Mouse (Mus musculus): ENCODE results near the gene Slc38a3. TPM values are rescaled to one million over a fixed set of nuclear protein-coding genes. Genes with fewer than 3 reads are reported as not detected.

Slc38a3 gene
- polyA plus RNA-seq, 1 experiment = 0.10 TPM

DNA sequence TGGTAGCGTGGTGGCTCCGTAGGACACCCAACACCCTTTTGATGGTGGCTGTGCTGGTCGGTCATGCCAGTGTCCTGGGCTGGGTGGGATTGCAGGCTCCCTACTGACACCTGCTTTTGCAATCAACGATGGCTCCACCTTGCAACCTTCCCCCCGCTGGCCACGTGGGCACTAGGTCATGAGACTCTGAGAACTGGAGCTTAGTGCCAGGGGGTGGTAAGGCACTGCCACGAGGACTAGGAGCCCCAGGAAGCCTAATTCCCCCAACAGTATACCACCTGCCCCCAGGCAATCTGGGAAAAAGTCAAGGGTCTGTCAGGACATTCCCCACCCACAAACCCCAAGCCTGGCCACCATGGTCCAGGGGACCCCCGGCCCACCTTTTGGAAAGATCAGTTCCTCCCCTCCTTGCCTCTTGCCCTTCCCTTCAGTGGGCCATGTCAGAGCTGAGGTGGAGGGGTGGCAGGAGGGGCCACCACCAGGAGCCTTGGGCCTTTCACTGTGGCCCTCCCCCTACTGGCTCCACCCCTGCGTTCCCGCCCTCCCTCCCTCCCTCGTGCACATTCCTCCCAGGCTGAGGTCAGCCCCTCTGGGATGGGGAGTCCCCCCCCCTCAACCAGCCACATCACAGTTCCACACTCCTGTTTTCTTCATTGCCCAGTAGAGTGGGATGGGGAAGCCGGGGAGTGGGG is 60.4 kb downstream of the Slc38a3 start, which contains the start of gene Sema3b:
Gene Sema3b, minus strand, starts transcription at position 489 of the 692 bp plus-strand sequence.
- TF ChIP-seq CTCF (IDR thresholded peaks at IDR 0.05; ENCODE audit: control insufficient read depth, insufficient read depth, insufficient replicate concordance, low read depth, low read length) (no peak), POLR2A (IDR thresholded peaks at IDR 0.05; ENCODE audit: control insufficient read depth, low read depth, low read length) (no peak)
- Histone ChIP-seq H3K4me1 (ENCODE audit: control insufficient read depth, insufficient read depth, low read length) (peaks cover 11% of the 10 kb centered on the region), H3K4me3 (ENCODE audit: control insufficient read depth, low read depth, low read length) (no peak within 1 kb of the TSS), H3K27ac (ENCODE audit: control insufficient read depth, insufficient read depth, low read depth, low read length) (no peak within 1 kb of the TSS), H3K36me3 (ENCODE audit: control insufficient read depth, insufficient read depth, low read length) (no peaks in the 10 kb centered on the region), H3K27me3 (ENCODE audit: control insufficient read depth, insufficient read depth, low read length) (no peaks in the 10 kb centered on the region)

DNA sequence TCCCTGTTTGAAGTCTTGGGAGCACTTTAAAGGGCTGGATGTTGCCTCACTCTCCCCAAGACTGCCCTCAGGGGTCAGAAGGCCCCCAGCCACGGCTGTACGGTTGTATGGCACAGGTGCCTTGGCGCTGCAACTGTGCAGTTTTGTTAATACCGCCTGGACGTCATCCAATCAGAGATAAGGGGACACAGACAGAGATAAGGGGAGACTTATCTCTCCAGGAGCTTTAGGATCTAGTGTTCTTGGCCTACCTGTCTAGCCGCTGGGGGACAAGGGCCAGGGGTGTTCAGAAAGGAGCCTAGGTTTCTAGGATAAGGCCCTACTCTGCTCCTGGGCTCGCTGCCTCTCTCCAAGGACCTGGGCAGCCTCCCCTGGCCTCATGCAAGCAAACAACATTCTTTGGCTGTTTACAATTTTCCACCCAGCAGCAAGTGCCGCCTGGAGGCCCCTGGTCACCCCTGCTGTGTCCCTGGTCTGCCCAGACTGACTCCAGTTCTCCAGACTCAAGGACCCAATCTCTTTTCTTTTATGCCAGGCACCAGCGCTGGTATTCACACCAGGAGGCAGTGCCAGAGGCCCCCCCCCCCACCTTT is 61.6 kb downstream of the Slc38a3 start:
- Histone ChIP-seq H3K27ac (ENCODE audit: control insufficient read depth, insufficient read depth, low read depth, low read length) (no peak overlapping the region), H3K4me3 (ENCODE audit: control insufficient read depth, low read depth, low read length) (no peak overlapping the region), H3K4me1 (ENCODE audit: control insufficient read depth, insufficient read depth, low read length) (peaks cover 15% of the 10 kb centered on the region), H3K27me3 (ENCODE audit: control insufficient read depth, insufficient read depth, low read length) (no peaks in the 10 kb centered on the region), H3K36me3 (ENCODE audit: control insufficient read depth, insufficient read depth, low read length) (no peaks in the 10 kb centered on the region)
- no peak for TF ChIP-seq CTCF (IDR thresholded peaks at IDR 0.05; ENCODE audit: control insufficient read depth, insufficient read depth, insufficient replicate concordance, low read depth, low read length)
- TF ChIP-seq POLR2A (IDR thresholded peaks at IDR 0.05; ENCODE audit: control insufficient read depth, low read depth, low read length) = no peak

DNA sequence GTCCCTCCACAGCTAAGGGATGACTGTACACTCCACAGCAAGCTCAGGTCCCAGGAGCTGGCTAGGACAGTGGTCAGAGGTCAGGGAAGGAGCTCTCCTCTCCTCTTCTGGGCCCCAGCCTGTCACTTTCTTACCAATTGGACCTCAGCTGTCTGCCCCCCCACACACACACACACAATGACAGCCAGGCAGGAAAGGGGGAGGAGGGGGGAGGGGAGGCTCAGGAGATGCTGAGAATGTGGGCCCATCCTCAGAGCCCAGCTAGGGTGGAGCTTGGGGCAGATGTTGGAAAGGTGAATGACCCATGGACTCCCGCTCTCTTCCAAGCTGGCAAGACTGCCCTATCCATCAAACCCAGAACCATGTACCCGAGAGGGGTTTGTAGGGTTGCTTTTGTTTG is 62.3 kb downstream of the Slc38a3 start:
- Histone ChIP-seq H3K4me3 (ENCODE audit: control insufficient read depth, low read depth, low read length) (no peak overlapping the region), H3K36me3 (ENCODE audit: control insufficient read depth, insufficient read depth, low read length) (no peaks in the 10 kb centered on the region), H3K27me3 (ENCODE audit: control insufficient read depth, insufficient read depth, low read length) (no peaks in the 10 kb centered on the region), H3K27ac (ENCODE audit: control insufficient read depth, insufficient read depth, low read depth, low read length) (no peak overlapping the region), H3K4me1 (ENCODE audit: control insufficient read depth, insufficient read depth, low read length) (peaks cover 14% of the 10 kb centered on the region)
- no peak for TF ChIP-seq POLR2A (IDR thresholded peaks at IDR 0.05; ENCODE audit: control insufficient read depth, low read depth, low read length)
- TF ChIP-seq CTCF (IDR thresholded peaks at IDR 0.05; ENCODE audit: control insufficient read depth, insufficient read depth, insufficient replicate concordance, low read depth, low read length) = no peak

DNA sequence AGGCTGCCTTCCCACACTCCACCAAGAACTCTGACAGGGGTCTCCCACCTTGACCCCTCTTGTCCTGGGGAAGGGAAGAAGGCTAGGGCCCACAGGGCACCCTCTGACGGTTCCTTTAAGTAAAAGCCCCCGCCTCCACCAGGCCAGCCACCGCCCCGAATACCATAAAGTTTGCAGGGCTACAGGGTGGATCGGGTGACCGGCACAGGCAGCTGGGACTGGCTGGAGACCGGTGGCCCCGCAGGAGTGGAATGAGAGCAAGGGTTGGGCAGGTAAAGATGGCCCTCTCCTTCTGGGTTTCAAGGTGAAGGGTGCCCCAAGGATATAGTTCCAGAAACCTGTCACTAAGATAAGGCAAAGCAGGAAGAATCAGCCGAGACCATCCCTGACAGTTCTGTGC is 62.7 kb downstream of the Slc38a3 start:
- no peak overlapping the region; the same call in 1 of the 2 replicates for H3K4me3 ChIP-seq (ENCODE audit: control insufficient read depth, low read depth, low read length)
- peaks cover 9% of the 10 kb centered on the region for H3K4me1 ChIP-seq (ENCODE audit: control insufficient read depth, insufficient read depth, low read length)
- H3K27me3 ChIP-seq (ENCODE audit: control insufficient read depth, insufficient read depth, low read length) = no peaks in the 10 kb centered on the region
- H3K27ac ChIP-seq (ENCODE audit: control insufficient read depth, insufficient read depth, low read depth, low read length) = no peak overlapping the region
- TF ChIP-seq POLR2A (IDR thresholded peaks at IDR 0.05; ENCODE audit: control insufficient read depth, low read depth, low read length) (no peak), CTCF (IDR thresholded peaks at IDR 0.05; ENCODE audit: control insufficient read depth, insufficient read depth, insufficient replicate concordance, low read depth, low read length) (no peak)
- H3K36me3 ChIP-seq (ENCODE audit: control insufficient read depth, insufficient read depth, low read length) = no peaks in the 10 kb centered on the region

DNA sequence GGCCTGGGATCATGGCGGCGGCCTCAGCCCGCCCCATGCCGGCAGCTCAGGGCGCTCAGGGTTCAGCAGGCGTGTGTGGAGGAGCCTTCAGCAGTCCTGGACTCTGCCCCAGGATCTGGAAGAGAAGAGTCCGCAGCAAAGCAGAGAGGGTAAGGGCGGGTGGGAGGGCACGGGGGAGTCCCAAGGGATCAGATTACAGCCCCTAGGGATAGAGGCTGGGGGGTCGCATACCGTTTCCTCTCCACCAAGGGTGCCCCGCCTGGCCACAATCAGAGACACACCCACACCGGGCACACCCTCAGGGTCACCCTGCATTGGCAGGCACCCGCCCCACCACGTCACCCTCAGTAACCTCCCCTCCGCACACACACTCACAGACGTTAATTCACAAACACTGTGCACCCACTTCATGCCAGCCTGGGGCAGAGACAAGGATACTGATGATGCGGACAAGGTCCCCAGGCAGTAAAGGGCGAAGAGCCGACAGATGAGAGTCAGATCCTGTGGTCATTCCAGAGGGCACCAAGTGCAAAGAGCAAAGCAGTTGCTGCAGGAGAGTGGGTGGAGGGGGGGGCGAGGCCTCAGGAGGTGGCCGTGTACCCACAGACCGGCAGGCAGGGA is 64.2 kb downstream of the Slc38a3 start:
- Histone ChIP-seq H3K27ac (ENCODE audit: control insufficient read depth, insufficient read depth, low read depth, low read length) (no peak overlapping the region), H3K4me1 (ENCODE audit: control insufficient read depth, insufficient read depth, low read length) (peaks cover 7% of the 10 kb centered on the region)
- no peak for TF ChIP-seq CTCF (IDR thresholded peaks at IDR 0.05; ENCODE audit: control insufficient read depth, insufficient read depth, insufficient replicate concordance, low read depth, low read length)
- TF ChIP-seq POLR2A (IDR thresholded peaks at IDR 0.05; ENCODE audit: control insufficient read depth, low read depth, low read length) = no peak

DNA sequence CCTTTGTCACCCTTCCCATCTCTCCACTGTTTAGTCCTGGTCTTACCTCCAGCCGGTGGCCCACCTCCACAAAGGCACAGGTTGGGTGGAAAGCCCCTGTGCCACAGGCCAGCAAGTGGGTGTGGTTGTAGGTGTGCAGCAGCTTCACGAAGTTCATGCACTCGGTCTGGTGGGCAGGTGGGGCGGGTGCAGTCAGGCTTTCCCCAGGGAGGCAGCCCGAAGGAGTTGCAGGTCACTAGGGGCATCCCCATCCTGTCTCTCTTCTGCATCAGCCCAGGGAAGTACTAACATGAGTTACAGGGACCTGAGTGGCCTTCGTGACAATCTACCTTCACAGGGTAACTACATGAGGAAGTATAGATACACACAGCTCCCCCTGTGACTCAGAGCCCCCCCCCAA is 66.1 kb downstream of the Slc38a3 start:
- no peaks in the 10 kb centered on the region for H3K27me3 ChIP-seq (ENCODE audit: control insufficient read depth, insufficient read depth, low read length)
- peak overlapping the region; percentile 51 for H3K4me3 ChIP-seq (ENCODE audit: control insufficient read depth, low read depth, low read length)
- peaks cover 15% of the 10 kb centered on the region for H3K4me1 ChIP-seq (ENCODE audit: control insufficient read depth, insufficient read depth, low read length)
- H3K27ac ChIP-seq (ENCODE audit: control insufficient read depth, insufficient read depth, low read depth, low read length) = no peak overlapping the region
- no peak for TF ChIP-seq CTCF (IDR thresholded peaks at IDR 0.05; ENCODE audit: control insufficient read depth, insufficient read depth, insufficient replicate concordance, low read depth, low read length)
- TF ChIP-seq POLR2A (IDR thresholded peaks at IDR 0.05; ENCODE audit: control insufficient read depth, low read depth, low read length) = no peak
- H3K36me3 ChIP-seq (ENCODE audit: control insufficient read depth, insufficient read depth, low read length) = no peaks in the 10 kb centered on the region

More for the DNA sequence above, 64.2 kb downstream of the Slc38a3 start:
- peak overlapping the region; percentile 51 for H3K4me3 ChIP-seq (ENCODE audit: control insufficient read depth, low read depth, low read length)
- no peaks in the 10 kb centered on the region for H3K27me3 ChIP-seq (ENCODE audit: control insufficient read depth, insufficient read depth, low read length)
- H3K36me3 ChIP-seq (ENCODE audit: control insufficient read depth, insufficient read depth, low read length) = no peaks in the 10 kb centered on the region

DNA sequence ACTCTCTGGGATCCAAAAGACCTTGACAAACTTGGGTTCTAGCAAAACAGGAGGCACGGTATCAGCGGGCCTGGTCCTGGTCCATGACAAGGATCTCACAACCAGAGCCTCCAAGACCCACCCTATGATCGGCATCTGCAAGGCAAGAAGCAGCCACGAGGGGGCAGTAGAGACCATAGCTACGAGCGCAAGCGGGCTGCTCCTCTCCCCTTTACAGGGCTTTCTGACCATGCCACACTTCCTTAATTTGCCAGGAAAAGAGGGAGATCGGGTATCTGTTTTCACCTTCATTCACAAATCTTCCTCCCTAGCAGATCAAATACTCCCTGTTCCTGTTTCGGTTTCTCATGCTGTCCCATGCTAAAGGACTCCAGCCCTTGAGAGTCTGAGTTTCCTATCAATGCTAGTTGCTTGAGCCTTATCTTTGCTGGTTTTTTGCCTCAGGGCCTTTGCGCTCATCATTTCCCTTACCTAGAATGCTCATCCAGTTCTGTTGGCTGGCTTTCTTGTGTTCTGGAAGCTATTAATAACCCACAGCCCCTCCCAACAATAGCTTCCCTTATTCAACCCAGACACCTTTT is 67.2 kb downstream of the Slc38a3 start:
- no peak overlapping the region for H3K27ac ChIP-seq (ENCODE audit: control insufficient read depth, insufficient read depth, low read depth, low read length)
- peak; percentile 97 for TF ChIP-seq CTCF (IDR thresholded peaks at IDR 0.05; ENCODE audit: control insufficient read depth, insufficient read depth, insufficient replicate concordance, low read depth, low read length)
- no peak for TF ChIP-seq POLR2A (IDR thresholded peaks at IDR 0.05; ENCODE audit: control insufficient read depth, low read depth, low read length)
- no peak overlapping the region for H3K4me3 ChIP-seq (ENCODE audit: control insufficient read depth, low read depth, low read length)
- H3K36me3 ChIP-seq (ENCODE audit: control insufficient read depth, insufficient read depth, low read length) = no peaks in the 10 kb centered on the region
- H3K27me3 ChIP-seq (ENCODE audit: control insufficient read depth, insufficient read depth, low read length) = no peaks in the 10 kb centered on the region
- peaks cover 15% of the 10 kb centered on the region for H3K4me1 ChIP-seq (ENCODE audit: control insufficient read depth, insufficient read depth, low read length)

Measured in testis, adult 2 months (tissue).